Mouse (Mus musculus) stomach, postnatal 0 days (tissue): Measurements from ENCODE around the gene Dlgap4. TPM values are rescaled to one million over a fixed set of nuclear protein-coding genes. Genes with fewer than 3 reads are reported as not detected.

ENCODE experiments used
- ATAC-seq: fragments of 200-750 bp; cut with Nextera tagmentation; 2 replicates; pipeline ENCODE4 v1.8.0; 2017; ENCODE audit not compliant: low FRiP score, low TSS enrichment
- DNase-seq: peaks from one replicate; pipeline ENCODE4 v3.0.0-alpha.2; 2016; ENCODE audit warnings: low spot score
- H3K27ac ChIP-seq: fragments of 300-500 bp; sonication (generic); replicated peaks from 2 replicates; pipeline ENCODE4 v1.5.1; 2014; ENCODE audit warnings: mild to moderate bottlenecking, control low read depth
- H3K27me3 ChIP-seq: fragments of 300-500 bp; sonication (generic); 2 replicates; pipeline ENCODE4 v1.6.1; 2014; ENCODE audit warnings: low read length; ENCODE audit not compliant: control insufficient read depth, insufficient read depth
- H3K36me3 ChIP-seq: fragments of 300-500 bp; sonication (generic); 2 replicates; pipeline ENCODE4 v1.6.1; 2014; ENCODE audit warnings: low read length, mixed read lengths; ENCODE audit not compliant: control insufficient read depth, insufficient read depth
- H3K4me1 ChIP-seq: fragments of 300-500 bp; sonication (generic); replicated peaks from 2 replicates; pipeline ENCODE4 v1.6.1; 2014; ENCODE audit warnings: antibody characterized with exemption; ENCODE audit not compliant: control insufficient read depth, insufficient read depth
- H3K4me2 ChIP-seq: fragments of 300-500 bp; sonication (generic); replicated peaks from 2 replicates; pipeline ENCODE4 v1.6.1; 2014; ENCODE audit warnings: low read depth, mild to moderate bottlenecking, control low read depth, moderate library complexity
- H3K4me3 ChIP-seq: fragments of 300-500 bp; sonication (generic); 2 replicates; pipeline ENCODE4 v1.5.1; 2014; ENCODE audit warnings: low read depth, low read length, control low read depth
- H3K9ac ChIP-seq: fragments of 300-500 bp; sonication (generic); 2 replicates; pipeline ENCODE4 v1.6.1; 2014; ENCODE audit warnings: mild to moderate bottlenecking, low read length, control low read depth, mixed read lengths
- H3K9me3 ChIP-seq: fragments of 300-500 bp; sonication (generic); 2 replicates; pipeline ENCODE4 v1.6.1; 2016; ENCODE audit warnings: low read length; ENCODE audit not compliant: control insufficient read depth
- CTCF ChIP-seq: IDR thresholded peaks from 2 replicates; pipeline ENCODE4 v1.5.1; 2016; ENCODE audit warnings: antibody characterized with exemption, low read depth, mild to moderate bottlenecking, moderate library complexity
- EP300 ChIP-seq: optimal IDR thresholded peaks from 2 replicates; pipeline ENCODE3; 2016; ENCODE audit warnings: antibody characterized with exemption
- WGBS: fragments of 180-500 bp; shearing (Covaris S2); extraction: QIAGEN DNeasy Blood & Tissue Kit; methylation state at CpG from one replicate; pipeline ENCODE4 v1.1.7; 2014; 5-methylcytosine and 5-hydroxymethylcytosine counted together
- polyA plus RNA-seq: library from polyadenylated mRNA; unstranded; fragments of >200 nt; fragmentation: Nextera tagmentation; extraction: Ambion mirVana; gene quantifications from 2 replicates; pipeline ENCODE4 v1.2.1, GENCODE M21; 2015

The Dlgap4 gene
- polyA plus RNA-seq, 1 experiment from 2014 or later, result 50.7 TPM

DNA sequence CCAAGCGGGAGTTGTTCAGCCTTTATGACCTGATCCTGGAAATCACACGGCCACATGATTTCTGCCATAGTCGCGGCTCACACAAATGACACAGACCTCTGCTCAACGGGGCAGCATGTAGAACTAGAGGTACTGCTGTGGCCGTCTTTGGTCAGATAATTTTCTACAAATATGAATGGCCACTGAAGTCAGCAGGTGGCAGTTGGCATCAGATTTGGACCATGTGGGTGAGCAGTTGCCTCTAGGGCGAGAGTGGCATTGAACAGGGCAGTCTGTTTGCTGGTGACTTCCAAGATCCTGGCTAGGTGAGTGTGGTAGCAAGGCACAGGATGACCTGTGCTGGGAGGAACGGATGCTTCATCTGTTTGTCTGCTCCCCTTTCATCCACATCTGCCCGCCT lies 24.0 kb upstream of the Dlgap4 start:
- Histone ChIP-seq H3K4me1 (no peaks in the 10 kb centered on the region), H3K36me3 (no peaks in the 10 kb centered on the region), H3K4me2 (no peak overlapping the region), H3K9ac (no peak overlapping the region), H3K27me3 (no peaks in the 10 kb centered on the region), H3K27ac (no peak overlapping the region), H3K4me3 (no peak overlapping the region), H3K9me3 (no peaks in the 10 kb centered on the region)
- WGBS, result 90% methylated on average over 9 of the region's 9 CpGs
- TF ChIP-seq EP300 (no peak), CTCF (no peak)
- DNase-seq (no peak), ATAC-seq (no peak)

DNA sequence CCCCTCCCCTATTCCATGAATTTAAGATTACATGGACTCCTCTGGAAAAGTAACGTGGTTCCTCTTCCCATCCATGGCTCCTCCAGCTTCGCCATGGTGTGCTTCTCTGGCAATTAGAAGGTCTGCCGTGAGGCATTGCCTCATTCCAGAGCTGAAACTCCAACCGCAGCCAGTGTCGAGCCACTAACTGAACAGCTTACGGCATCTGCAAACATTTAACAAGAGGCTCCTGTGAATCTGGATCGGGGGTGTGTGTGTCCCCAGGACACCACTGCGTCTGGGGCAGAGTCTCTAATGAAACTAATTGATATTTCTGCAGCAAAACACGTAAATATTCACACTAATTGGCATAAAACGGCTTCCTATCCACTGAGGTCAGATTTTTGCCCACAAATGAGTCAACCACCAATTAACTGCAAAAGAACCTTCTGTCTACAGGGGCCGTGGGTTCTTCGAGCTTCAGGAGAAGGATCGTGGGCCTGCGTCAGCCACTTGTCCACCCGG lies 18.5 kb upstream of the Dlgap4 start:
- ATAC-seq (no peak), DNase-seq (no peak)
- Histone ChIP-seq H3K9me3 (no peaks in the 10 kb centered on the region), H3K27me3 (no peaks in the 10 kb centered on the region), H3K27ac (no peak overlapping the region), H3K9ac (no peak overlapping the region), H3K4me3 (no peak overlapping the region), H3K4me2 (no peak overlapping the region), H3K36me3 (no peaks in the 10 kb centered on the region), H3K4me1 (no peaks in the 10 kb centered on the region)
- TF ChIP-seq EP300 (no peak), CTCF (no peak)
- 69% methylated on average over 15 of the region's 15 CpGs for whole genome bisulfite sequencing

DNA sequence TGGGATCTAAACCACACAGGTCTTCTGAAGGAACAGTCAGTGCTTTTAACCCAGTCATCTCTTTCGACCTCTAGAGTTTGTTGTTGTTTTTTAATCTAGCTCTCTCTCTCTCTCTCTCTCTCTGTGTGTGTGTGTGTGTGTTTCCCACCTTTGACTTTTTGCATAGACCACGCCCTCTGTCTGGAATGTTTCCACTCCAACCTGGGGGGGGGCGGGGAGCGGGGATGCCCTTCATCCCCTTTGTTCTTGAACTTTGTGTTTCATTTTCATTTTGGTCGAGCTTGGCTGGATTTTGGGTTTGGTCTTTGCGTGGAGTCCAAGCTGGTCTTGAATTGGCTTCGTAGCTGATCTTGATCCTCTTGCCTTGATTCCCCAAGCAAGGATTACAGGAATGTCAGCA lies 10.9 kb upstream of the Dlgap4 start:
- no peak for DNase-seq
- H3K9ac ChIP-seq, result no peak overlapping the region
- no peaks in the 10 kb centered on the region for H3K4me1 ChIP-seq
- no peak for ATAC-seq
- TF ChIP-seq CTCF (no peak), EP300 (no peak)
- no peaks in the 10 kb centered on the region for H3K9me3 ChIP-seq
- H3K4me2 ChIP-seq, result no peak overlapping the region
- no peaks in the 10 kb centered on the region for H3K36me3 ChIP-seq
- H3K4me3 ChIP-seq, result no peak overlapping the region
- H3K27me3 ChIP-seq, result no peaks in the 10 kb centered on the region
- no peak overlapping the region for H3K27ac ChIP-seq
- 73% methylated on average over 7 of the region's 7 CpGs for WGBS

DNA sequence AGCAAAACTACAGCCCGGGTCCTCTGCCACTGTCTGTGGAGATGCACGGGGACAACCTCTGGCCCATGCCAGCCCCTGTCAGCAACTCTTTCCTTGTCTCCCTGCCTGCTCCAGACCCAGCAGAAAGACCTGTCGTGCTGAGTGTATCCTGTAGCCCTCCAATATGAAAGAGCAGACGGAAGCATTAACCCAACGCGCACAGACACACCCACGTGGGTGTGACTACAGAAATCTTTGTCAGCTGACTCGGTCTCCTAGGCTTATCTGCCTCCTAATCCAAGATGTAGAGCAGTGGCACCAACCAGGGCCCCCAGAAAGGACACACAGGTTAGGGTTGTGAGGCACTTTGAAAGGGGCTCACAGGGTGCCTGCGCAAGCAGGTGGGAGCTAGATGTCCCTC lies 9.8 kb upstream of the Dlgap4 start:
- Histone ChIP-seq H3K27ac (no peak overlapping the region), H3K4me1 (no peaks in the 10 kb centered on the region), H3K9me3 (no peaks in the 10 kb centered on the region), H3K27me3 (no peaks in the 10 kb centered on the region), H3K4me3 (no peak overlapping the region), H3K4me2 (no peak overlapping the region), H3K9ac (no peak overlapping the region), H3K36me3 (no peaks in the 10 kb centered on the region)
- no peak for DNase-seq
- no peak for TF ChIP-seq EP300
- no peak for TF ChIP-seq CTCF
- no peak for ATAC-seq
- 71% methylated on average over 9 of the region's 9 CpGs for WGBS

DNA sequence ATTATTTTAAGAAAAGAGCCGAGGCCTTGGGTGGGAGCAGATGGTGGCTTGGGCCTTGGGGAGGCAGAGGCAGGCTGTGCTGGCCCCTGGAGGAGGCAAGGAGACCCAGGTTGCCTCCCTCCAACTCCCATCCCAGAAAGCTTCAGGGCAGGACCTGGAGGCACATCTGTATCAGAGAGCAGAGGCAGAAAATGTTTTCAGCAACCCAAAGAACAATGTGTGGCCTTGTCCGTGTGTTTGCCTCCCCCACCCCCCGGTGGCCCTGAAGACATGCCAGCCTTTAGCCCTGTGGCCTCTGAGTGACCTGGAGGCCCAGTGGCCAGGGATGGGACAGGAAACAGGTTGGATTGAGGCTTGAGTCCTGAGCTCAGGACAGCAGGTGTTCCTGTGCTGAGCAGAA lies 8.4 kb upstream of the Dlgap4 start:
- DNase-seq (no peak), ATAC-seq (no peak)
- Histone ChIP-seq H3K9me3 (no peaks in the 10 kb centered on the region), H3K4me2 (no peak overlapping the region), H3K9ac (no peak overlapping the region), H3K27me3 (no peaks in the 10 kb centered on the region), H3K27ac (no peak overlapping the region), H3K4me1 (no peaks in the 10 kb centered on the region), H3K4me3 (no peak overlapping the region), H3K36me3 (no peaks in the 10 kb centered on the region)
- 39% methylated on average over 3 of the region's 3 CpGs for WGBS
- no peak for TF ChIP-seq EP300
- TF ChIP-seq CTCF, result no peak

DNA sequence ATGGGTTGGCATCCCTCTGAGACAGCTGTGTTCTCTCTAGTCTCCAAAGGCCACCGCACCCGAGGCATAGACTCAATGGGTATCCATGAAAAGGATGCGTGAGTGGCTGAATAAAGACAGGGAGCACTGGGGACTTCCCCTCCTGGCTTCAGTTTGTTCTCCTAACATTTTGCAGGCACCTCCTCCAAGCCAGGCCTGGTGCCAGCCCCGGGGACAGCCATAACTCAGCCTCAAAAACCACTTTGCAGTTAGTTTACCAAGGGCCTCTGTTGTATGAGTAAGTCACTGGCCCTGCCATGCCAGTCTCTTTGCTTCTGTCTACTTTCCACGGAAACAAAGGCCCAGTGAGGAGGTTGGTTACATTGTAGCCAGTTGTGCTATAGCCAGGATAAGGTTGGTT lies 7.5 kb upstream of the Dlgap4 start:
- no peak overlapping the region for H3K4me3 ChIP-seq
- no peaks in the 10 kb centered on the region for H3K36me3 ChIP-seq
- H3K4me2 ChIP-seq, result no peak overlapping the region
- no peaks in the 10 kb centered on the region for H3K27me3 ChIP-seq
- TF ChIP-seq CTCF, result no peak
- no peak for TF ChIP-seq EP300
- no peak overlapping the region for H3K27ac ChIP-seq
- H3K9ac ChIP-seq, result no peak overlapping the region
- no peak for ATAC-seq
- WGBS, result 62% methylated on average over 5 of the region's 5 CpGs
- no peak for DNase-seq
- H3K4me1 ChIP-seq, result no peaks in the 10 kb centered on the region
- no peaks in the 10 kb centered on the region for H3K9me3 ChIP-seq
